Mouse (Mus musculus) liver, adult 2 months (tissue): ENCODE data around the gene Timm13. TPM values are rescaled to one million over a fixed set of nuclear protein-coding genes. Genes with fewer than 3 reads are reported as not detected.
A peak's percentile ranks its signal among the peaks of the same experiment; 100 is the strongest.

Experiments used
- DNase-seq: peaks from one replicate; pipeline ENCODE4 v3.0.0-alpha.2; 2011; ENCODE audit warnings: low read depth, low spot score; ENCODE audit errors: extremely low read depth
- H3K27ac ChIP-seq: fragments of 200-500 bp; replicated peaks from 2 replicates; pipeline ENCODE4 v1.5.1; 2012; ENCODE audit warnings: low read depth, mild to moderate bottlenecking, control low read depth, inconsistent platforms, low read length; ENCODE audit not compliant: insufficient read depth
- H3K27me3 ChIP-seq: fragments of 200-500 bp; 2 replicates; pipeline ENCODE4 v1.6.1; 2012; ENCODE audit warnings: mild to moderate bottlenecking, moderate library complexity, low read length, inconsistent platforms; ENCODE audit not compliant: control insufficient read depth, insufficient read depth
- H3K36me3 ChIP-seq: fragments of 200-500 bp; 2 replicates; pipeline ENCODE4 v1.6.1; 2012; ENCODE audit warnings: low read length, inconsistent platforms; ENCODE audit not compliant: control insufficient read depth, insufficient read depth
- H3K4me1 ChIP-seq: fragments of 200-500 bp; 2 replicates; pipeline ENCODE4 v1.6.1; 2011; ENCODE audit warnings: low read length; ENCODE audit not compliant: control insufficient read depth, insufficient read depth
- H3K4me3 ChIP-seq: fragments of 200-500 bp; 2 replicates; pipeline ENCODE4 v1.5.1; 2011; ENCODE audit warnings: low read depth, mild to moderate bottlenecking, control low read depth, low read length, moderate library complexity; ENCODE audit not compliant: insufficient read depth
- H3K79me2 ChIP-seq: fragments of 200-500 bp; 2 replicates; pipeline ENCODE4 v1.6.1; 2012; ENCODE audit warnings: inconsistent platforms, mild to moderate bottlenecking, low read length, moderate library complexity; ENCODE audit not compliant: control insufficient read depth, insufficient read depth
- H3K9ac ChIP-seq: fragments of 200-500 bp; 2 replicates; pipeline ENCODE4 v1.6.1; 2012; ENCODE audit warnings: low read depth, mild to moderate bottlenecking, control low read depth, inconsistent platforms, low read length
- CTCF ChIP-seq: fragments of 200-500 bp; IDR thresholded peaks from 2 replicates; pipeline ENCODE4 v1.5.1; 2011; ENCODE audit warnings: low read depth, low read length, control low read depth
- POLR2A ChIP-seq: fragments of 200-500 bp; IDR thresholded peaks from 2 replicates; pipeline ENCODE4 v1.6.1; 2011; ENCODE audit warnings: low read length, control low read depth; ENCODE audit not compliant: insufficient read depth; ENCODE audit errors: extremely low read depth
- WGBS: fragments of 180-500 bp; shearing (Covaris S2); methylation state at CpG from one replicate; pipeline ENCODE4 v1.1.7; 2018; 5-methylcytosine and 5-hydroxymethylcytosine counted together
- polyA plus RNA-seq: library from polyadenylated mRNA; depleted of rRNA; stranded (reverse); fragments of >200 nt; gene quantifications from 2 replicates; pipeline ENCODE4 v1.2.3, GENCODE M21; 2012
- total RNA-seq: library from RNA; depleted of rRNA; stranded (reverse); fragments of >200 nt; gene quantifications from 2 replicates; pipeline ENCODE4 v1.2.3, GENCODE M21; 2014

Gene Timm13
- total and polyA plus RNA-seq, 2 experiments, result 79.9 to 388 TPM

GRCm38 (mm10) chr10:80921923-80922322 lies 21.2 kb upstream of the Timm13 start:
- 30% methylated on average over 16 of the region's 16 CpGs for WGBS
- no peak for TF ChIP-seq POLR2A
- TF ChIP-seq CTCF, result no peak
- DNase-seq, result no peak
- Histone ChIP-seq H3K4me3 (peak overlapping the region; percentile 29), H3K27me3 (no peaks in the 10 kb centered on the region), H3K27ac (no peak overlapping the region), H3K4me1 (peaks cover 6% of the 10 kb centered on the region; the same call in 1 of the 2 replicates), H3K36me3 (no peaks in the 10 kb centered on the region), H3K79me2 (no peaks in the 10 kb centered on the region), H3K9ac (no peak overlapping the region)

- Histone ChIP-seq H3K27me3 (no peaks in the 10 kb centered on the region), H3K4me3 (peak within 1 kb of the TSS; percentile 94), H3K79me2 (0 out of 2 replicates have a peak, but pooled peaks cover under 1% of the 10 kb centered on the region), H3K4me1 (peaks cover 21% of the 10 kb centered on the region), H3K9ac (peak within 1 kb of the TSS; percentile 81), H3K27ac (peak within 1 kb of the TSS; percentile 17; the same call in 1 of the 2 replicates), H3K36me3 (no peaks in the 10 kb centered on the region)
- peak; percentile 73 for DNase-seq
- no peak for TF ChIP-seq POLR2A
- TF ChIP-seq CTCF, result no peak
- under 1% methylated on average over 61 of the region's 61 CpGs for WGBS
These were observed 17.1 kb upstream of the Timm13 start, which contains the start of gene Lmnb2 for GRCm38 (mm10) chr10:80917779-80918434. Lmnb2 (minus strand) TSS chr10:80918245.

- H3K79me2 ChIP-seq, result peaks cover 4% of the 10 kb centered on the region; the same call in 1 of the 2 replicates
- H3K36me3 ChIP-seq, result no peaks in the 10 kb centered on the region
- H3K4me3 ChIP-seq, result peak overlapping the region; percentile 94
- DNase-seq, result peak; percentile 54
- WGBS, result 2% methylated on average over 15 of the region's 15 CpGs
- TF ChIP-seq POLR2A, result no peak
- no peak for TF ChIP-seq CTCF
- H3K27ac ChIP-seq, result peak overlapping the region; percentile 17; the same call in 1 of the 2 replicates
- peak overlapping the region; percentile 81 for H3K9ac ChIP-seq
- H3K4me1 ChIP-seq, result peaks cover 21% of the 10 kb centered on the region
- H3K27me3 ChIP-seq, result no peaks in the 10 kb centered on the region
These were observed 16.6 kb upstream of the Timm13 start for GRCm38 (mm10) chr10:80917336-80917778.

- H3K27me3 ChIP-seq, result no peaks in the 10 kb centered on the region
- no peak overlapping the region for H3K4me3 ChIP-seq
- H3K9ac ChIP-seq, result no peak overlapping the region
- no peak overlapping the region for H3K27ac ChIP-seq
- H3K4me1 ChIP-seq, result peaks cover 21% of the 10 kb centered on the region
- no peak for DNase-seq
- TF ChIP-seq CTCF, result no peak
- TF ChIP-seq POLR2A, result no peak
- no peaks in the 10 kb centered on the region for H3K36me3 ChIP-seq
- H3K79me2 ChIP-seq, result peaks cover 4% of the 10 kb centered on the region; the same call in 1 of the 2 replicates
- WGBS, result 95% methylated on average over 4 of the region's 4 CpGs
These were observed 15.0 kb upstream of the Timm13 start for GRCm38 (mm10) chr10:80915736-80916135.

GRCm38 (mm10) chr10:80915260-80915659 lies 14.5 kb upstream of the Timm13 start:
- H3K36me3 ChIP-seq, result no peaks in the 10 kb centered on the region
- peak overlapping the region; percentile 62; the same call in 1 of the 2 replicates for H3K27ac ChIP-seq
- 49% methylated on average over 2 of the region's 2 CpGs for WGBS
- H3K79me2 ChIP-seq, result peaks cover 4% of the 10 kb centered on the region; the same call in 1 of the 2 replicates
- H3K9ac ChIP-seq, result no peak overlapping the region
- peaks cover 21% of the 10 kb centered on the region for H3K4me1 ChIP-seq
- no peak overlapping the region for H3K4me3 ChIP-seq
- no peaks in the 10 kb centered on the region for H3K27me3 ChIP-seq
- TF ChIP-seq CTCF (no peak), POLR2A (no peak)
- no peak for DNase-seq

GRCm38 (mm10) chr10:80914253-80914656 lies 13.5 kb upstream of the Timm13 start:
- Histone ChIP-seq H3K36me3 (no peaks in the 10 kb centered on the region), H3K79me2 (peaks cover 4% of the 10 kb centered on the region; the same call in 1 of the 2 replicates), H3K27ac (peak overlapping the region; percentile 62), H3K4me1 (peaks cover 21% of the 10 kb centered on the region), H3K4me3 (no peak overlapping the region), H3K27me3 (no peaks in the 10 kb centered on the region), H3K9ac (no peak overlapping the region)
- peak; percentile 93 for DNase-seq
- WGBS, result 40% methylated on average over 5 of the region's 5 CpGs
- TF ChIP-seq CTCF (peak; percentile 35; the same call in 1 of the 2 replicates), POLR2A (no peak)
